Mouse (Mus musculus) heart, postnatal 0 days (tissue): ENCODE results near the gene Armc10. TPM values are rescaled to one million over a fixed set of nuclear protein-coding genes. Genes with fewer than 3 reads are reported as not detected.

Experiments used
- ATAC-seq: fragments of 200-750 bp; cut with Nextera tagmentation; 2 replicates; pipeline ENCODE4 v1.8.0; 2017; ENCODE audit warnings: low read depth, moderate number of reproducible peaks, moderate library complexity; ENCODE audit not compliant: insufficient read depth
- DNase-seq: peaks from one replicate; pipeline ENCODE4 v3.0.0-alpha.2; 2016; ENCODE audit warnings: low spot score
- H3K27ac ChIP-seq: fragments of 300-500 bp; sonication (generic); 2 replicates; pipeline ENCODE4 v1.5.1; 2014; ENCODE audit warnings: low read depth, mild to moderate bottlenecking
- H3K27me3 ChIP-seq: fragments of 300-500 bp; sonication (generic); 2 replicates; pipeline ENCODE4 v1.6.1; 2014; ENCODE audit warnings: low read length, mixed read lengths; ENCODE audit not compliant: control insufficient read depth, insufficient read depth
- H3K36me3 ChIP-seq: fragments of 300-500 bp; sonication (generic); replicated peaks from 2 replicates; pipeline ENCODE4 v1.6.1; 2014; ENCODE audit warnings: low read length, mixed read lengths; ENCODE audit not compliant: control insufficient read depth, insufficient read depth
- H3K4me1 ChIP-seq: fragments of 300-500 bp; sonication (generic); 2 replicates; pipeline ENCODE4 v1.6.1; 2014; ENCODE audit warnings: antibody characterized with exemption; ENCODE audit not compliant: control insufficient read depth, insufficient read depth
- H3K4me2 ChIP-seq: fragments of 300-500 bp; sonication (generic); 2 replicates; pipeline ENCODE4 v1.6.1; 2014; ENCODE audit warnings: low read depth, mild to moderate bottlenecking, low read length, moderate library complexity
- H3K4me3 ChIP-seq: fragments of 300-500 bp; sonication (generic); 2 replicates; pipeline ENCODE4 v1.5.1; 2014; ENCODE audit warnings: low read depth, low read length
- H3K9ac ChIP-seq: fragments of 300-500 bp; sonication (generic); replicated peaks from 2 replicates; pipeline ENCODE4 v1.6.1; 2014; ENCODE audit warnings: low read depth, low read length, mixed read lengths
- H3K9me3 ChIP-seq: fragments of 300-500 bp; sonication (generic); replicated peaks from 2 replicates; pipeline ENCODE4 v1.6.1; 2016; ENCODE audit warnings: low read length; ENCODE audit not compliant: control insufficient read depth
- CTCF ChIP-seq: IDR thresholded peaks from 2 replicates; pipeline ENCODE4 v1.5.1; 2016; ENCODE audit warnings: antibody characterized with exemption, control low read depth, low read depth
- EP300 ChIP-seq: IDR thresholded peaks from 2 replicates; pipeline ENCODE4 v1.6.1; 2016; ENCODE audit warnings: antibody characterized with exemption, low read depth
- WGBS: fragments of 180-500 bp; shearing (Covaris S2); extraction: QIAGEN DNeasy Blood & Tissue Kit; methylation state at CpG from one replicate; pipeline ENCODE4 v1.1.7; 2014; 5-methylcytosine and 5-hydroxymethylcytosine counted together
- polyA plus RNA-seq: library from polyadenylated mRNA; unstranded; fragments of >200 nt; fragmentation: Nextera tagmentation; extraction: Ambion mirVana; gene quantifications from 2 replicates; pipeline ENCODE4 v1.2.1, GENCODE M21; 2015
- total RNA-seq: library from RNA; depleted of rRNA; stranded (reverse); fragments of >200 nt; gene quantifications from 2 replicates; pipeline ENCODE4 v1.2.3, GENCODE M21; 2014; ENCODE audit warnings: low replicate concordance

The Armc10 gene
- total and polyA plus RNA-seq, 2 experiments from 2014 or later = 12.2 to 33.0 TPM

DNA sequence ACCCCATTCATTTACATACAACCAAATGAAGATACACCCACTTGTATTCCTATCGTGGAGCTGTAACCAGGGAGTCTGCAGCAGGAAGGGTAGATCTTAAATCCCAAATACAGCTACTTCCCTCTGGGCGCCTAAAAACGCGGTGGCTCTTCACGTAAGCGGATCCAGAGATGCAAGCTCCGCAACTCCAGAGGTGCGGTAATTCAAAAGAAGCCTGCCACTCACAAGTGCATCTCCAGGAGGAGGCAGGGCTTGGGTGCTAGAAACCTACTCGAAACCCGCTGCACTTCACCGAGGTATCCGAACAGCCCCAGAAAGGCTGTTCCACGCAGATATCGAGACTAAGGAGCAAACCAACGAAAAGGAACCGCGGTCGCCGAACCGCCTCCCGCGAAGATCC lies 55.3 kb downstream of the Armc10 start:
- peak overlapping the region; percentile 88 for H3K4me2 ChIP-seq
- H3K4me1 ChIP-seq = peaks cover 13% of the 10 kb centered on the region
- DNase-seq = peak; percentile 21
- ATAC-seq = peak; percentile 8
- no peaks in the 10 kb centered on the region for H3K27me3 ChIP-seq
- 0% methylated on average over 22 of the region's 22 CpGs for WGBS
- H3K36me3 ChIP-seq = no peaks in the 10 kb centered on the region
- H3K9me3 ChIP-seq = no peaks in the 10 kb centered on the region
- peak overlapping the region; percentile 61 for H3K9ac ChIP-seq
- TF ChIP-seq CTCF (no peak), EP300 (no peak)
- peak overlapping the region; percentile 99 for H3K27ac ChIP-seq
- peak overlapping the region; percentile 71 for H3K4me3 ChIP-seq

DNA sequence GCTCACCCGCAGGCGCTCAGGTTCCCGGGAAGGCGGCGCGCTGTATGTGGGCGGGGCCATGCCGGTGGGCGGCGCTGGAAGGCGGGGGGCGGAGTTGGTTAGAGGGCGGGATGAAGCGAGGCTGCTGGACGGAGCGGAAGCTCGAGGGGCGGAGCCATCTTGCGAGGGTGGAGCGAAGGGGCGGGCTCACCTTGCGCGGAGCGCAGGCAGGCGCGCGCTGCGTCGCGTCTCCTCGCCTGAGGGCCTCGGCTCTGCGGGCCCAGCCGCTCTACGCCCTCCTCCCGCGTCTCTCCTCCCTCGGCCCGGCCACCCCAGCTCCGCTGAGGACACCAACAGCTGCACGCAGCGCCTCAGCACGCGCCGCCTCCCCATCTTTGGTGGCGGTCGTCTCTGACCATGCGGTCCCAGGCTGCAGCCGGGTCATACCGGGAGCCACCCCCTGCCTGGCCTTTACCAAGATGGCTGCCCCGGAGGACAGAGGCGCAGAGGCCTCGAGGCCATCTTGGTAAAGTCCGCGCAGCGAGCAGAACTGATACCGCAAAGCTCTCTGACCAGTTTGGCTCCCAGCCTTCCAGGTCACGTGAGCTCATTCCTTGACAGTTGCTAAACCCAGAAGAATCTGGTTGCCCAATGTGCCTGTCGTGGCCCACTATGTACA lies 55.9 kb downstream of the Armc10 start, which contains the start of gene Napepld:
Gene Napepld, minus strand, starts transcription at position 46 of the 658 bp plus-strand sequence.
- Histone ChIP-seq H3K27me3 (no peaks in the 10 kb centered on the region), H3K4me3 (peak within 1 kb of the TSS; percentile 71), H3K27ac (peak within 1 kb of the TSS; percentile 99), H3K36me3 (no peaks in the 10 kb centered on the region), H3K9ac (peak within 1 kb of the TSS; percentile 61), H3K4me2 (peak within 1 kb of the TSS; percentile 88), H3K4me1 (peaks cover 13% of the 10 kb centered on the region), H3K9me3 (no peaks in the 10 kb centered on the region)
- 1% methylated on average over 43 of the region's 59 CpGs for WGBS
- TF ChIP-seq EP300 = 0 out of 2 replicates have a peak, but pooled peaks have one; percentile 80
- no peak for TF ChIP-seq CTCF
- DNase-seq = peak; percentile 95
- ATAC-seq = peak; percentile 98

GRCm38 (mm10) chr5:21702009-21702364 lies 56.4 kb downstream of the Armc10 start:
- Histone ChIP-seq H3K36me3 (no peaks in the 10 kb centered on the region), H3K4me1 (peaks cover 13% of the 10 kb centered on the region), H3K4me3 (peak overlapping the region; percentile 71), H3K9me3 (no peaks in the 10 kb centered on the region), H3K27ac (peak overlapping the region; percentile 99), H3K9ac (peak overlapping the region; percentile 61; the same call in 1 of the 2 replicates), H3K27me3 (no peaks in the 10 kb centered on the region), H3K4me2 (peak overlapping the region; percentile 88)
- ATAC-seq (no peak), DNase-seq (no peak)
- TF ChIP-seq CTCF (no peak), EP300 (no peak)
- WGBS = 58% methylated on average over 2 of the region's 2 CpGs

DNA sequence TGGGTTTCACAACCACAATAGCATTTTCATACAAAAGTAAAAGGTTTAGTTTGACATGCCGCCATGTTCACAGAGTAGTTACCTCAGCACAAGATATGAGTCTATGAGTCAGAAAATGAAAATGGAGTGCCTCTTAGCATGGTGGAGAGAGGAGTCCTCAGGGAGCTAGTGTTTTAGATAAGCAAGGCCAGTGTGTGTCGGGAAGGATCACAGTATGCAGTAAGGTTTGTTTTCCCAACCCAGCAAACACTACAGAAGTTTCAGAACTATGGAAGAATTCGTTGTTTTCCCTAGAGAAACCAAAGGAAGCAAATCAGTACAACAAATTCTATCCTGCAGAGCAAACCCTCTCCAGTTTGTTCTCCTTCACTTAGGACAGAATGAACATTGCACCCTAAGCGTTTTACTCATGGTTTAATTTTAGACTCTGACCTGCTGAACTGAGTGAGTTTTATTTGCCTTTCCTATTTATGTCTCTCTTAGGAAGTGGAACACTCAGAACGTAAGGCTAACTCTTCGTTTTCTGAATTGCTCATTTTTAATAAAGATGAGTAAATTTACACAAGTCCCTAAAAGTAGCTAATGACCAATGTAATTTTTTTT lies 57.4 kb downstream of the Armc10 start:
- Histone ChIP-seq H3K9ac (no peak overlapping the region), H3K4me3 (no peak overlapping the region), H3K4me1 (peaks cover 13% of the 10 kb centered on the region), H3K36me3 (no peaks in the 10 kb centered on the region), H3K9me3 (no peaks in the 10 kb centered on the region), H3K4me2 (no peak overlapping the region), H3K27me3 (no peaks in the 10 kb centered on the region), H3K27ac (peak overlapping the region; percentile 99)
- peak; percentile 88 for DNase-seq
- 18% methylated on average over 6 of the region's 6 CpGs for WGBS
- ATAC-seq = no peak
- TF ChIP-seq EP300 (no peak), CTCF (no peak)

DNA sequence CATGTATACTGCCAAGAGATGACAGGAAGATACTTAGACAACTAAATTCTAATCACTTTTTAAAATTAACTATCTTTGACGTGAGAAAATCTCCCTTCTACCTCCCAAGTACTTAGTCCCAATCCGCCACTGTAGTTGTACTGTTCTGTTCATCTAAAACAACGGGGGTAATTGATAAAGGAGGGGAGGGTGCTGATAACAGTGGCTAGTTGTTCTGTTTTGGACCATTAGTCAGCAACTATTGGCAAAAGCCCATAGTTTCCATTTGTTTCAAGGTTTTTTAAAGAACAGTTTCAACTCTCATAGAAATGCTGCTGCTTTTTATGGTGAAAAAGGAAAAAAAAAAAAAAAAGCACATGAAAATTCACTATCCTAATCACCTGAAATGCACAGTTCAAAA lies 58.1 kb downstream of the Armc10 start:
- ATAC-seq = no peak
- 54% methylated on average over 3 of the region's 3 CpGs for WGBS

More for the DNA sequence above, 58.1 kb downstream of the Armc10 start:
- TF ChIP-seq EP300 = no peak
- no peak for TF ChIP-seq CTCF
- Histone ChIP-seq H3K4me2 (no peak overlapping the region), H3K27ac (peak overlapping the region; percentile 31; the same call in 1 of the 2 replicates), H3K9me3 (no peaks in the 10 kb centered on the region), H3K4me3 (no peak overlapping the region), H3K36me3 (no peaks in the 10 kb centered on the region), H3K9ac (no peak overlapping the region), H3K27me3 (no peaks in the 10 kb centered on the region), H3K4me1 (peaks cover 13% of the 10 kb centered on the region)
- no peak for DNase-seq
